Mouse (Mus musculus) intestine, embryonic 16.5 days (tissue): ENCODE measurements around the gene Slc35b2. TPM values are rescaled to one million over a fixed set of nuclear protein-coding genes. Genes with fewer than 3 reads are reported as not detected.

Experiments
- ATAC-seq: fragments of 200-750 bp; cut with Nextera tagmentation; 2 replicates; pipeline ENCODE4 v1.8.0; 2017; ENCODE audit warnings: moderate TSS enrichment, moderate library complexity
- H3K27ac ChIP-seq: fragments of 300-500 bp; sonication (generic); 2 replicates; pipeline ENCODE4 v1.5.1; 2014; ENCODE audit warnings: mild to moderate bottlenecking, low read length
- H3K27me3 ChIP-seq: fragments of 300-500 bp; sonication (generic); replicated peaks from 2 replicates; pipeline ENCODE4 v1.6.1; 2014; ENCODE audit warnings: low read length, control low read depth, mixed read lengths; ENCODE audit not compliant: control insufficient read depth, insufficient read depth
- H3K36me3 ChIP-seq: fragments of 300-500 bp; sonication (generic); 2 replicates; pipeline ENCODE4 v1.6.1; 2014; ENCODE audit warnings: low read length, control low read depth; ENCODE audit not compliant: control insufficient read depth, insufficient read depth
- H3K4me1 ChIP-seq: fragments of 300-500 bp; sonication (generic); 2 replicates; pipeline ENCODE4 v1.6.1; 2014; ENCODE audit warnings: low read length, control low read depth, mixed read lengths; ENCODE audit not compliant: control insufficient read depth, insufficient read depth
- H3K4me2 ChIP-seq: fragments of 300-500 bp; sonication (generic); 2 replicates; pipeline ENCODE4 v1.6.1; 2014; ENCODE audit warnings: low read depth, low read length, control low read depth
- H3K4me3 ChIP-seq: fragments of 300-500 bp; sonication (generic); 2 replicates; pipeline ENCODE4 v1.5.1; 2014; ENCODE audit warnings: mild to moderate bottlenecking, low read length
- H3K9ac ChIP-seq: fragments of 300-500 bp; sonication (generic); 2 replicates; pipeline ENCODE4 v1.6.1; 2014; ENCODE audit warnings: low read depth, low read length
- H3K9me3 ChIP-seq: fragments of 300-500 bp; sonication (generic); 2 replicates; pipeline ENCODE4 v1.6.1; 2016; ENCODE audit warnings: low read length, control low read depth; ENCODE audit not compliant: control insufficient read depth
- WGBS: fragments of 180-500 bp; shearing (Covaris S2); extraction: QIAGEN DNeasy Blood & Tissue Kit; methylation state at CpG from one replicate; pipeline ENCODE4 v1.1.7; 2014; 5-methylcytosine and 5-hydroxymethylcytosine counted together
- polyA plus RNA-seq: library from polyadenylated mRNA; unstranded; fragments of >200 nt; fragmentation: Nextera tagmentation; extraction: Ambion mirVana; gene quantifications from 2 replicates; pipeline ENCODE4 v1.2.1, GENCODE M21; 2015

Slc35b2 gene
- polyA plus RNA-seq, 1 experiment from 2014 or later, result 136 TPM

GRCm38 (mm10) chr17:45578242-45578641 is 14.6 kb downstream of the Slc35b2 start:
- H3K4me2 ChIP-seq, result no peak overlapping the region
- peaks cover 19% of the 10 kb centered on the region for H3K4me1 ChIP-seq
- no peak overlapping the region for H3K9ac ChIP-seq
- no peaks in the 10 kb centered on the region for H3K27me3 ChIP-seq
- no peak overlapping the region for H3K27ac ChIP-seq
- H3K36me3 ChIP-seq, result no peaks in the 10 kb centered on the region
- H3K9me3 ChIP-seq, result no peaks in the 10 kb centered on the region
- 54% methylated on average over 5 of the region's 5 CpGs for WGBS
- no peak for ATAC-seq
- no peak overlapping the region for H3K4me3 ChIP-seq

GRCm38 (mm10) chr17:45578843-45579242 is 15.2 kb downstream of the Slc35b2 start:
- ATAC-seq, result no peak
- Histone ChIP-seq H3K4me1 (peaks cover 19% of the 10 kb centered on the region), H3K27ac (no peak overlapping the region), H3K4me2 (no peak overlapping the region), H3K4me3 (no peak overlapping the region), H3K36me3 (no peaks in the 10 kb centered on the region), H3K27me3 (no peaks in the 10 kb centered on the region), H3K9me3 (no peaks in the 10 kb centered on the region), H3K9ac (no peak overlapping the region)
- 78% methylated on average over 7 of the region's 7 CpGs for WGBS

- no peaks in the 10 kb centered on the region for H3K9me3 ChIP-seq
- peaks cover 21% of the 10 kb centered on the region for H3K4me1 ChIP-seq
- no peaks in the 10 kb centered on the region for H3K27me3 ChIP-seq
- WGBS, result 83% methylated on average over 4 of the region's 4 CpGs
- no peaks in the 10 kb centered on the region for H3K36me3 ChIP-seq
- no peak overlapping the region for H3K4me3 ChIP-seq
- ATAC-seq, result no peak
- H3K9ac ChIP-seq, result no peak overlapping the region
- H3K27ac ChIP-seq, result no peak overlapping the region
- no peak overlapping the region for H3K4me2 ChIP-seq
Observed at GRCm38 (mm10) chr17:45579554-45579953, 15.9 kb downstream of the Slc35b2 start.

- no peak for ATAC-seq
- 18% methylated on average over 12 of the region's 12 CpGs for WGBS
- Histone ChIP-seq H3K9ac (peak overlapping the region; percentile 53; the same call in 1 of the 2 replicates), H3K9me3 (no peaks in the 10 kb centered on the region), H3K4me3 (no peak overlapping the region), H3K27me3 (no peaks in the 10 kb centered on the region), H3K36me3 (no peaks in the 10 kb centered on the region), H3K27ac (0 out of 2 replicates have a peak overlapping the region, but pooled peaks have one; percentile 33), H3K4me2 (no peak overlapping the region), H3K4me1 (peaks cover 25% of the 10 kb centered on the region)
Observed at GRCm38 (mm10) chr17:45580958-45581477, 17.3 kb downstream of the Slc35b2 start.

- Histone ChIP-seq H3K27me3 (no peaks in the 10 kb centered on the region), H3K4me1 (peaks cover 25% of the 10 kb centered on the region), H3K9ac (no peak overlapping the region), H3K9me3 (no peaks in the 10 kb centered on the region), H3K4me2 (no peak overlapping the region), H3K4me3 (no peak overlapping the region), H3K27ac (no peak overlapping the region), H3K36me3 (no peaks in the 10 kb centered on the region; the same call in 1 of the 2 replicates)
- WGBS, result 8% methylated on average over 2 of the region's 2 CpGs
- 0 out of 2 replicates have a peak, but pooled peaks have one; percentile 13 for ATAC-seq
Observed at GRCm38 (mm10) chr17:45581567-45581983, 17.9 kb downstream of the Slc35b2 start.

GRCm38 (mm10) chr17:45582188-45582587 is 18.5 kb downstream of the Slc35b2 start:
- Histone ChIP-seq H3K4me3 (no peak overlapping the region), H3K27me3 (no peaks in the 10 kb centered on the region), H3K9me3 (no peaks in the 10 kb centered on the region), H3K27ac (no peak overlapping the region), H3K4me2 (no peak overlapping the region), H3K9ac (no peak overlapping the region), H3K4me1 (peaks cover 25% of the 10 kb centered on the region), H3K36me3 (no peaks in the 10 kb centered on the region; the same call in 1 of the 2 replicates)
- WGBS, result 88% methylated on average over 6 of the region's 6 CpGs
- no peak for ATAC-seq

- no peak for ATAC-seq
- 61% methylated on average over 6 of the region's 6 CpGs for WGBS
- H3K27ac ChIP-seq, result no peak overlapping the region
Observed at GRCm38 (mm10) chr17:45582715-45583355, 19.2 kb downstream of the Slc35b2 start.

GRCm38 (mm10) chr17:45584096-45584896 is 20.6 kb downstream of the Slc35b2 start:
- Histone ChIP-seq H3K4me3 (no peak overlapping the region), H3K27me3 (no peaks in the 10 kb centered on the region), H3K9ac (peak overlapping the region; percentile 50), H3K27ac (peak overlapping the region; percentile 88), H3K4me1 (peaks cover 25% of the 10 kb centered on the region), H3K9me3 (no peaks in the 10 kb centered on the region), H3K36me3 (no peaks in the 10 kb centered on the region; the same call in none of the 2 replicates), H3K4me2 (no peak overlapping the region)
- peak; percentile 57 for ATAC-seq
- WGBS, result 35% methylated on average over 12 of the region's 12 CpGs

More at GRCm38 (mm10) chr17:45582715-45583355, 19.2 kb downstream of the Slc35b2 start:
- Histone ChIP-seq H3K36me3 (no peaks in the 10 kb centered on the region; the same call in 1 of the 2 replicates), H3K4me3 (no peak overlapping the region), H3K9ac (no peak overlapping the region), H3K27me3 (no peaks in the 10 kb centered on the region), H3K4me1 (peaks cover 25% of the 10 kb centered on the region), H3K4me2 (no peak overlapping the region), H3K9me3 (no peaks in the 10 kb centered on the region)

GRCm38 (mm10) chr17:45584939-45585678 is 21.4 kb downstream of the Slc35b2 start:
- Histone ChIP-seq H3K36me3 (peaks cover 4% of the 10 kb centered on the region), H3K27ac (peak overlapping the region; percentile 88), H3K9me3 (no peaks in the 10 kb centered on the region), H3K4me3 (no peak overlapping the region), H3K4me1 (peaks cover 25% of the 10 kb centered on the region), H3K9ac (peak overlapping the region; percentile 50), H3K4me2 (no peak overlapping the region), H3K27me3 (no peaks in the 10 kb centered on the region)
- WGBS, result 33% methylated on average over 14 of the region's 14 CpGs
- peak; percentile 62 for ATAC-seq
